Mouse (Mus musculus) frontal cortex, postnatal 25 days (tissue): Measurements from ENCODE around the gene Rrbp1.

Experiments used
- DNase-seq, 2 experiments: peaks; one replicate each; pipeline ENCODE4 v3.0.0; 2022; ENCODE audit warnings: low spot score in 2 of 2

Rrbp1 gene

DNA sequence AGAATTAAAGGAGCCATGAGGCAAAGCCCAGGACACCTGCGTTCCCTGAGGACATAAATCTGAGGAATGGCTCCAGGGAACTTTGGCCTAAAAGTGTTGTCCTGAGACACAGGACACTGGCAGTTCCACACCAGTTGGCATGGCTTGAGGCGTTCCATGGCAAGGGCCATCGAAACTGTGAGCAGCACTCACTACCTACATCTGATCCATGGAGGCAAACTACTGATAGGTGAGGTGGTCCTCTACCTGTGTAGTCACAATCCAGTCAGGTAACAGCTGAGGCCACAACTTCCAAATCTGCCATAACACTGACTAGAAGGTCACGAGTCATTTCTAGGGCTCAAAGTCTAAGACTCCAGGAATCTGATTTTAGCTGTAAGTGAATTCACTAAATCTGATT, 55.3 kb downstream of the Rrbp1 start:
- DNase-seq = no peak

DNA sequence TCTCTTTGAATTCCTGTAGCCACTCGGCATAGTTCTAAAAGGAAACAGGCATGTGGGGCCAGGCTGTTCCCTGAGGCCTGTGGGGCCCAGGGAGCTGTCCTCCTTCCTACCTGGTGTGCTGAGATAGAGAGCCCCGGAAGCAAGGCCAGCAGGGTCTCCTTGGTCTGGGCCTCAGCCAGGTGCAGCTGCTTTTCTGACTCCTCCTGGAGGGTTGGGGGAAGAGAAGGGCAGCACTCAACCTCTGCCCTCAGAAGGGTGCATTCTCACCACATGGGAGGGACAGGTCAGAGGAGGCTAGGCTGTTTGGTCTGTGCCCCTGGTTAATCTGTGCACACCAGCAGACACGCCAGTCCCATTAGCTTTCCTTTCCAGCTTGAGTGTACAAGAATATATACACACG, 56.1 kb downstream of the Rrbp1 start:
- DNase-seq = no peak

DNA sequence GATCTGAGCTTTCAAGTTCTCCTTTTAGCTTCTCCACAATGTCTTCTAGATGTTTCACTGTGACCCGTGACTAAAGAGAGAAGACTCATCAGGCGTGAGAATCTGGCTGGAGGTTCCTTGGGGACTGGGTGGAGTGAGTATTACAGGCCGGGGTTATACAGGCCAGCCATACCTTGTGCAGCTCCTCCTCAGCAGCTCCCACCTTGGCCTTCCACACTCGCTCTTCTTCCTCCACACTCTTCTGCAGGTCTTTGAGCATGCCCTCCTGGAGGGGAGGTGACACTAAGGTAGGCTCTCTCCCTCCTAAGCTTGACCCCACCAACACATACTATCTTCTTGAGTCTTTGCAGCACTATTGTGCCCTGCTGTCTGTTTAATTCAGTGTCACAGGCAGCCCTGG, 57.1 kb downstream of the Rrbp1 start:
- DNase-seq = no peak

DNA sequence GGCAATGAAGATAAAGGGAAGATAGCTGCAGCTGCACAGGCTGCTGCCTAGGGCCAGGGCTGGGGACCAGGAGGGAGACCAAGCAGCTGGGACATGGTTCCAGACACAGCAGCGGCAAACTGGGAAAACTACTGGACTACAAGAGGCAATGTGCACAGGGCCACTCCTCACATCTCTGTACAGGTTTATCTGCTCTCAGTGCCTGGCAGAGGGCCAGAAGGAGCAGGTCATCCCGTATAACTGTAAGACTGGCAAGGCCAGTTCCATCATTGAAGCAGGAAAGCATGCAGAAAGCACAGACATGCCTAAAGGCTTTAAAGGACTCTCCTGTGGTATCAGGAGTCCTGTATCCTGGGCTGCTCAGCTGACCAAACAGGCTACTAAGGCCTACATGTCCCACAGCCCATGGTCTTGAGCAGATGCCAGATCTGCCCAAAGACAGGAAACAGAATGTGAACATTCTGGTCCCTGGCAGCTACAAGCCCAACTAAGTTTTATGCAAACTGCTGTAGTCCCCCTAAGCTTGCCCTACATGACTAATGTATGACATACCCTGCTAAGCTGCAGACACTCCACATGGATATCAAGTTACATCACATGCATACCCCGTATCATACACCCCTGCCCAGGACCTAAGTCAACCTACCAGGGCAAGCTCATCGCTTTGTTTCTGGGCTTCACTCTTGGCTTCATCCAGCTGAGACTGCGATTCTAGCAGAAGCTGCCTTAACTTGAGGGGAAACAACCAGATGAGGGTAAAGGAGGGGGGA, 59.3 kb downstream of the Rrbp1 start:
- no peak for DNase-seq

DNA sequence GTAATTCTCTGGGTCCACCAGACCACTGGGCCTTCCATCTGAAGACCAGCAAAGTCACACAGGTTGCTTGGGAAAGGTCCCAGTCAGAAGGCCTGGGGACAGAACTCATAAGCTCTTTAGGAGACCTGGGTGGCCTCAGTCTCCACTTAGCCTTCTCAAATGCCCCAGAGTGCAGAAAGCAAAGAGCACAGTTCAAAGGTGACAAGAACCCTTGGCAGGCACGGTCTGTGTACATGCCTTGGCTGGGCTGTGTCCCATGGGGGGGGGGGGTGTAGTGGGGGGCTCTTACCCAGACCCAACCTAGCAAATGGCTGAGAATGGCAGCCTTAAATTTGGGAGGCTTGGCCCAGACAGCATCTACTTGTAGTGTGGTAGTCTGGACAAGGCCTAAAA, 60.0 kb downstream of the Rrbp1 start:
- no peak for DNase-seq

DNA sequence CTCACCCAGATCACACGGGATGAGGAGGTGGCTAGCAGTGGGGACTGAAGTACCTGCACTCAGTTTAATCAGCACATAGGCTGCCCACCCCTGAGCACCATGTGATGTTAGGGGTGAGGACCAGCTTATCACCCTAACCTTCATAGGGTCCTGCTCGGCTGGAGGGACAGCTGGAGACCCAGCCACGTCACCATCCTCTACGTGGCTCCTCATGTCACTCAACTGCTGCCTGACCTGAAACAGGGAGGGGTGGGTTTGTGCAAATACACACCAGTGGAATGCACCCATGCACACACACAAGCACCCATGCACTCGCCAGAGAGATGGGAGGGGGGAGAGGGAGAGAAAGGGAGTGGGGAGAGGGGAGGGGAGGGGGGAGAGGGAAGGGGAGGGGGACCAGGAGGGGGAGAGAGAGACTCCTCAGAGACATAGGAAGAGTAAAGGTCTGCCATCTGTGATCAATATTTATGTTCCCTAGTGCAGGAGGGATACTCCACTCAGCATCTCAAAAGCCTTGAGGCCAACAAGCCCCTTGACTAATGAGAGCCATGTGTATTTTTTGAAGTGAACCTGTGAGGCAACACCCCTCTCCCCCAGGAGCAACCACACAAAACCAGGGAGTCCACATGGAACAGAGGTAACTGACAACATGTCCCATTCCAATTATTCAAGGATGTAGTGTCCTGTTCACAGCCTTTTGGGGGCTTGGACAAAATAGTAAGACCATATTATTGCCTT, 60.6 kb downstream of the Rrbp1 start:
- DNase-seq = no peak

DNA sequence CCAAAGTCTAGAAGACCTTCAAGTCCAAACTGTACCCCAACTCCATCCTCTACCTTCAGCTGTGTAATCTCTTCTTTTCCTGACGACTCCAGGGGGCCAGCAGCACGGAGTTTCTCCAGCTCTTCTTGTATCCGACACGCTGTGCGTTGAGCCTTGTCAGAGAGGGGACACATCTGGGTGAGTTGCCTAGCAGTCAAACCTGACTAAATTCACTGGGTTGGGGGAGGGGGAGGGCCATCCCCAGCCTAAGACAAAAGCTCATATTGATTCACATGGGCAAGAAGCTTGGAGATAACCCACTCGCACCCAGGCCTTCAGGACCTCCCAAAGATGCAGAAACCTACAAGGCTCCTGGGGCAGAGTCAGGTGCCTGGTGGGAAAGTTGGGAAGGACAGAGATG, 61.8 kb downstream of the Rrbp1 start:
- DNase-seq = no peak

DNA sequence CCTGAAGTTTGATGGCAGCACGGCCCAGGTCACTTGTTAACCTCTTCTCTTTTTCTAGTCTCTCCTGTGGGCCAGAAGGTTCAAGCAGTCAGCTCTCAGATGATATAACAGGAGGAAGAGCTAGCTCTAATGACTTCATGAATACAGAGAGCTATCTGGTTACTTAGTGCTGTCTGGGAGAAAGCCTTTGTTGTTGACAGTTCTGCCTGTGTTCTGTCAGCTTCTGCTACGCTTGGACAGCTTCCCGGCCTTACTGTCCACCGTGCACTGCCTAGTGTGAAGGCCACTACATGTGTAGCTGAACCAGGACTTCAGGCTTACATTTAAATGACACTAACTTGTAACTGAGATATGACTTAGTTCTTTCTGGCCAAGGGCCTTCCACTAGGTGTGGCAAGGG, 62.6 kb downstream of the Rrbp1 start:
- DNase-seq = no peak

DNA sequence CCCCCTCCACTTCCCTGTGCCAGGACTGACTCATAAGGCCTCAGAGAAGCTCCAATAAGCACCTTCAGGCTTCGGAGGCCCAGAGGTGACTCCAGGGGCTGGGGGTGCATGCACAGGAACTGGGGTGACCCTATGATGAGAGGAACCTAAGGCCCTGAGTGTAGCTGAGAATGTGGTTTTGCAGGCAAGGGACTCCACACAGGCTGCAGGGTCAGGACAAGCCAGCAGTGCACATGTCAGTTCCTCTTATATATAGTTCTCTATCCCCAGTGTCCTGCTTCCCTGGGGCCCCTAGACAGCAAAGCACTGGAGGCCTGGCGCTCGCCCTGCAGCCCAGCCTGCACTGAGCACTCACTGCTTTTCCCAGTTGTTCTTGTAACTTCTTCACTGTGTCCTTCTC, 63.1 kb downstream of the Rrbp1 start:
- no peak for DNase-seq

DNA sequence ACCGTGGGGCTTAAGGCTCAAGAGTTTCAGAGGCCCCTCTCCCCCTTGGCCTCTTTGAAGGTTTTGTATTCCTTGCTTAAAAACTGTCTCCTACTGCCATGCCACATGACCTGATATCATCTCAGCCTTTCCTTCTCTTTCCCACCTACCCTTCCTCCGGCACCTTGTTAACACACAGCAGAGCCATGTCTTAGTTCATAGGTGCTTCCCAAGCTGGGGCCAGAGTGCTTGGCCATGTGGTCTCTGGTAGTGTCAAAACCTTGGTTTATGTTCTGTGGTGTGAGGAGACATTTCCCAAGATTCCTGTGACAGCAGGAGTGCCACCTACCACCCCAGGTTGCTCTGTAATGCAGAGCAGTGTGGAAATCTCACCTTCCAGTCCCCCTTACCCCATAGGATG, 64.7 kb downstream of the Rrbp1 start:
- DNase-seq = no peak

DNA sequence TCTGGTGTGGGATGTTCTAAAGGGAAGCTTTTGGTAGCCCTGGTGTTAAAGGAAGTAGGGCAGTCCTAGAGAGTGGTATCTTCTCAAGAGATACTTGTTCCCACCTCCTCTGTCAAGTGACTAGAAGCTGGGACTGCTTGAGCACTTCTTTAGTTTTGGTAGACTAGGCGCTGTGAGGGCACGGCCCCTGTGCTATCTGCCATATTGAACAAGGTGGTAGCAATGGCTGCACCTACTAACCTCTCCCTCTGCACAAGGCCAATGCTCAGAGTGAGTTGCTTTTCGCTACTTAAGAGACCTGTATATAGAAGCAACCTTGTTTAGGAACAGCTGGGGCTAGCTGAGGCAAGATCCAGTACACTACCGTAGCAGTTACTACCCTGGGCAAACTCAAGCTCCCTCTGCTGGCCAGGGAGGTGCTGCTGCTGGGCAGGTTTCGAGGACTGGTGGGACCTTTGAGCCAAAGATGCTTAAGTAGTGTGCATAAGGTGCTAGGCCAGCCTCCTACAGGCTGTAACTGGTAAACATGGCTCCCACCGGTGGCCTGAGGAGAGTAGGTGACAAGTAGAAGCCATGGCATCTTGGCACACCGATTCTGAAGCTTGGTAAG, 65.5 kb downstream of the Rrbp1 start:
- no peak for DNase-seq

DNA sequence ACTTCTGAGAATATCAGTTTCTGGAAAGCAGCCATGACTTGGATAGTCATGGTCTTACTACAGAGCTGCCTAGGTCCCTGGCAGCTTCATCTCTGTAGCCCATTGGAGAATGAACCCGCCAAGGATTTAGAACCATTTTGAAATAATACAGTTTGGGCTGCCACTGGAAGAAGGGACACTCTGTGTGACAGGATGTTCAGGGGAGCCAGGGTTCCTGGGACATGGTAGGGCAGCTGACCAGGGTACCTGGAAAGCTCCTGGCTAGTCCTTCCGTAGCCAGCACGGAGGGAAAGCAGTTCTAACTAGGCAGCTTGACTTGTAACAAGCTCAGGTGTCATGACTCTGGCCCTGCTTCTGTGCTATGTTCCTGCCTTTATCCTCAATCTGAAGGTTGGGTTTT, 66.3 kb downstream of the Rrbp1 start:
- no peak for DNase-seq

DNA sequence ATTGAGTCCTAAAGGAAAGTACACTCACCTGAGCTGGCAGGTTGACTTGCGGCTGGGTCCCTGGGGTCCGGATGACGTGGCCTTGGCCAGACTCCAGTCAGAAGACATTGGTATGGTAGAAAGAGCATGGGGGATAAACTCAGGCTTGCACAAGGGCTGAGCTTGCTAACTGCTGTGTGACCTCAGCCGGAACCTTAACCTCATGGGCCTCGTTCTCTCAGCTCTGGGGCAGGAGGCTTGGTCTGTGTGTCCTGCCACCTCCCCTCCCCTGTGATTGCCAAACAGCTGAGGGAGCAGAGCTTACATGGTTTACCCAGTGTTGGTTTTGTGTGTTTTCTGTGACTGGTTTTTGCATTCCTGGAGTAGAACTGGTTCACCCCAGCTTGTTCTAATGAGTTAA, 70.7 kb downstream of the Rrbp1 start:
- DNase-seq = no peak

DNA sequence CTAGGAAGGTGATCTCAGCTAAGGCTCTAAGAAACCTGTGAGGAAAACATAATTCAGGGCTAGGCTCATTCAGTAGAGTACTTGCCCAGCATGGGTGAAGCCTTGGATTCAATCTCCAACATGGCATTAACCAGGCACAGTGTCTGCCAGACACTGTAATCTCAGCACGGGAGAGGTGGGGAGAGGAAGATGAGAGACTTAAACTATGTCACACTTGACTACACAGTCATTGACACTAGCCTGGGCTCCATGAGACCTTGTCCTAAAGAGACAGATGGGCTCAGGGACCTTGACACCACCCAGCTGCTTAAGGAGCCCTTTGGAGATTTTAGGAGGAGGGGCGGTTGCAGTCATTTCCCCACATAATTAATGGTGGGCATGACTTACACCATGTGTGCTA, 73.2 kb downstream of the Rrbp1 start:
- no peak for DNase-seq

DNA sequence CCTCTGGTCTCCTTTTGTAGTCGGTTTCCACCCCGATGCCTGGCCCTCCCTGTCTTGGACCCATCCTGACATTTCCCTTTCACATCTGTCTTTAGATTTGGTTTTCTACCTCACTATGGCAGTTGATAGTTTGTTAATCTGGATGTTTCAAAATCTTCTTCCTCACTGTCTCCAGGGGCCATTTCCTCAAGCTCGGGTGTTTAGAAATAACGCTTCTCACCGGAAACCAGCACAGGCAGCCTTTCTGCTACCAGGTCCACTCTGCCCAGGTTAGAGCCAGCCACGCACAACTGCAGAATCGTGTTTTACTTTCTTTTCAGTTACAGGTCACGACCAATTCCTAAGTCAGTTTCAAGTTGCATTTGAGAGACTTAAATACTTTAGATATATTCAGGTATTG, 76.6 kb downstream of the Rrbp1 start:
- DNase-seq = no peak

DNA sequence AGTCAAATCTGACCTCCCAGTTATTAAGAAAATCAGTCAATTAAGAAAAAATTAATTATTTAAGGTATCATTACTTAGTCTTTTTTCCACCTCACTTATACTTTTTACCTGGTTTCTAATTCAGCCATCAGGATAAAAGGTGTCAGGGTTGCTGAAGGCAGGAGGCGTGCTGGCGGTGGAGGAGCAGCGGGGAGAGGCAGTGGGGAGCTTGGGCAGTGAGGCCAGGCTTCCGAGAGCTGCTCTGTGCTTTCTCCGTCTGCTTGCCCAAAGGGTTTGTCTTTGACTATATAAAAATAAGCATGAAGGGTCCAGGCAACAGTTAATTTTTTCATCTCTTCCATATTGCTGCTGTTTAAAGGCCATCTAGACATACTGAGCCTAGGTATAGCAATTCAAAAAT, 77.5 kb downstream of the Rrbp1 start:
- DNase-seq = no peak

DNA sequence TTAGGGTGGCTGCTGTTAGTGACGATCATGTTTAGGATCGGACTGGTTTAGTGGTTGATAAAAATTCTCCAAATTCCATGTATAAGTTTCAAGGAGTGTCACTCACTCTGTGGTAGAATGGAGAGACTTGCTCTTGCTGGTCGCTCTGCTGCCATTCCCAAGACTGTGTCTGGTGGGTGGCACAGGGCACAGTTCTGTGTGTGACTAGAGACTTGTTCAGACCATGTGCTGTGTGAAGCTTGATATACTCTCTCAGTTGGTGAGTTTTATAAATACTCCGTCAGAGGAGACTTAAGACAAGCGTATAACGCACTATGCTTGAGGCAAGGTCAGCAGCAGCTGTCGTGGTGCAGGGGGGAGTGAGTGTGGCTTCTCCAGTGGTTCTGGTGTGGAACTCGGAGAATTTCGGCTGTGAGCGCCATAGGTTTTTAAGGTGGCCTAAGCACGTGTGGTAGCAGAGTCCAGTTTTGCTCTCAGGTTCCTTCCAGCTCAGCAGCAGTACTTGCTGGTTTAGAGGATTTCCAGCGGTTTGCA, 78.7 kb downstream of the Rrbp1 start:
- DNase-seq = no peak

DNA sequence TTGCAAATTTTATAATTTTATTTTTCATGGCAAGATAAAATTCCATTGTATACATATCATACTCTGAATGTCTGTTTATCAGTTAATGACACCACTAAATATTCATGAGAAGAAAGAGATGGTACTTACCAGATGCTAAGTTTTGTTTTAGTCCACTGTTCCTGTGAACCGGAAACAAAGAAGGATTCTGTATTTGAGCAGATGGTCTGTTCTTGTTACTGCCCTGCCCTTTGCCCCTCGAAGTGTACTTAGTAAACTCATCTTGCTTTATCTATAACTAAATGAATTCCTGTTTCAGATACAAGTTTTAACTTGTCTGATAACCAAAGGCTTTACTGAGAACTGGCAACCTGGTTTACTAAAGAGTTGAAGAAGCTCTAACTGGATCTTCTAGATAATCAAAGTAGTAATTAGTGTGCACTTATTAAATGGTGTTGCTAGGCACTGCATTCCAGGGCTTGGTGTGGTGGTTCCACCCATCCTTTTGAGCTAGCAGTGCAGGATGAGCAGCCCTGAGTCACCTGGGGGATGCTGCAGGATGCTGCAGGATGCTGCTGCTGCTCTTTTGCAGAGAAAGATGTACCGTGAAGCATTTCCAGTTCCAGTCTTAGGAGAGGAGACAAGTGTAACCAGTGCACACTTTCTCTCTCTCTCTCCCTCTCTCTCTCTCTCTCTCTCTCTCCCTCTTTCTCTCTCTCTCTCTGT, 81.3 kb downstream of the Rrbp1 start:
- DNase-seq = no peak

DNA sequence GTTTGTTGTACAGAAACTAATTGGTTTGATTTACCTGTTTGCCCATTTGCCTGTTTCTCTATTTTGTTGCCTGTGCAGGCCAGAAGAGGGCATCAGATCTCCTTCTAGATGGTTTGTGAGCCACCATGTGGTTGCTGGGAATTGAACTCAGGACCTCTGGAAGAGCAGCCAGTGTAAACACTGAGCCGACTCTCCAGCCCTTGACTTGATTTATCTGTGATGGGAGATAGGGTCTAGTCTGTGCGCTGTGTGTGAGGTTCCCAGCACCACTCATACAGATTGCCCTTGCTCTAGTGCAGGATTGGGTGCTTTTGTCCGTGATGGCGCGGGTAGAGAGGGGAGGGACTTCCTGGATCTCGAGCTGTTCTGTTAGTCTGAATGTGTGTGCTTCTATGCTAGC, 85.2 kb downstream of the Rrbp1 start:
- DNase-seq = no peak

DNA sequence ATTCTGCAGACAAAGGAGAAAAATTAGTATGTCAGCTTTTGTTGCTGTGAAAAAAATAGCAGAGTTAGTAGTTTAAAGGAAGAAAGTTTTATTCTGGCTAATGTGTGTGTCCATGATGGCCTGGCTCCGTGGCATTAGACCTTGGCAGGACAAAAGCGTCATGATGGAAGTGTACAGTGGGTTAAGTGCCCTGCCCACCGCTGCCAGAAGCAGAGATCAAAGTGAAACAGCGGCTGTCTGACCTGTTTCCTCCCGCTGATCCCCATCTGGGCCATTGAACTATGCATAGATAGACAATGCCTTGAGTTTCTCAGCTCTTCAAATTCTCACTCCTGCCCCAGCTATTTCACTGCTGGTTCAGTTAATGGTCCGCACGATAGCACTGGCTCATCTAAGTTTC, 87.0 kb downstream of the Rrbp1 start:
- DNase-seq = no peak

DNA sequence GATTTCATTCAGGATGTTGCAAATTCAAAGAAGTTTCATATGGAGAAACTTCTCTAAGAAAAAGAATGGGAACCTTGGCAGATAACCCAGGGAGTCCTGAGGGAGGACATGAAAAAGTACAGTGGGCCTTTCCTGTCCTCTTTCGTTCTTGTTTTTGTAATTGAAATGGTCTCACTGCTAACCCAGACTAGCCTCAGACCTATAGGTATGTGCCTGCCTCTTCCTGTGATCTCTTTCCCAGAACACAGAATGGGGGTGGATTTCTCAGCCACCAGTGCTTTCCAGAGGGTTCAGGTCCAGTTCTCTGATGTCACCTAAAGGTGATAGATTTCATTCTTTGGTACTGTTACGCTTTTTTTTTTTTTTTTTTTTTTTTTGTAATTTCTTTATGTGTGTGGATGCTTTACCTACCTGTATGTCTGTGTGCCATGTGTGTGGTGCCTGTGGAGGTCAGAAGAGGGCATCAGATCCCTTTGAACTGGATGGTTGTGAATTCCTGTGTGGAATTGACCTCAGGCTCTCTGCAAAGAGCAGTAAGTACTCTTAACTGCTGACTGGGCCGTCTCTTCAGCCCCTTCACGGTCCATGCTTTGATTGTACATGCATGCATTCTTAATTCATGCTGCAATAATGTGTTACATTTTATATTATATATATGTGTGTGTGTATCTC, 92.1 kb downstream of the Rrbp1 start:
- no peak for DNase-seq

DNA sequence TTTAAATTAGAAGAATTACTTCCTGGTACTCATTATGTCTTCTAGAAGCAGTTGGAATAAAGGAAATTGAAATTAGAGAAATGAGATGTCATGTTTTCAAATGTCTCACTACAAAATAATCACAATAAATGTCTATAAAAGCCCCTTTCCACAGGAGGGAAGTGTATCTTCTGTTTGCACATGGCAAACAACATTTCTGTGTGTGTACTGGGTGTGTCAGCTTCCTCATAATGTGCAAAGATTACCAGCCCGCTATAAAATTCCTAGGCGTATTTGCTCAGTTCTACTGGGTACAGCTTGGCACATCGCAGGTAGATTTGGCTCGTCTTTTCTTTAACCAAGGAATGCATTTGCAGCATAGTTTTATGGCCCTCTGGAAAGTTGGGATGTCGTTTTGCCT, 93.4 kb downstream of the Rrbp1 start:
- no peak for DNase-seq
